Mouse (Mus musculus): ENCODE measurements at regions not wholly inside any gene's neighbourhood (a gene's known extent, or its start where the extent isn't known, plus 50 kb on each side); places are given as distances from the start of the nearest gene placed in this dataset.

GRCm38 (mm10) chr6:117356101-117356500 is 187.8 kb downstream of the Cxcl12 start:
- Histone ChIP-seq H3K27ac (no peak overlapping the region), H3K9me3 (replicated peaks) (no peaks in the 10 kb centered on the region), H3K4me3 (no peak overlapping the region), H3K27me3 (replicated peaks) (no peaks in the 10 kb centered on the region), H3K4me1 (no peaks in the 10 kb centered on the region), H3K4me2 (no peak overlapping the region), H3K36me3 (no peaks in the 10 kb centered on the region), H3K9ac (no peak overlapping the region)
- no peak for ATAC-seq
- WGBS (ENCODE audit: insufficient replicate concordance), result 74% methylated on average over 1 of the region's 1 CpGs

- no peak for ATAC-seq
- H3K4me2 ChIP-seq, result no peak overlapping the region
- H3K9me3 ChIP-seq (replicated peaks), result no peaks in the 10 kb centered on the region
- H3K4me3 ChIP-seq, result no peak overlapping the region
- WGBS (ENCODE audit: insufficient replicate concordance), result 81% methylated on average over 2 of the region's 2 CpGs
- H3K4me1 ChIP-seq, result no peaks in the 10 kb centered on the region
- H3K9ac ChIP-seq, result no peak overlapping the region
- no peaks in the 10 kb centered on the region for H3K36me3 ChIP-seq
- H3K27me3 ChIP-seq (replicated peaks), result no peaks in the 10 kb centered on the region
- H3K27ac ChIP-seq, result no peak overlapping the region
These were observed 191.1 kb downstream of the Cxcl12 start for GRCm38 (mm10) chr6:117359401-117359800.

GRCm38 (mm10) chr6:117366563-117366962 is 198.2 kb downstream of the Cxcl12 start:
- H3K9me3 ChIP-seq (replicated peaks), result no peaks in the 10 kb centered on the region
- H3K4me3 ChIP-seq, result no peak overlapping the region
- H3K4me2 ChIP-seq, result no peak overlapping the region
- H3K27ac ChIP-seq, result no peak overlapping the region
- H3K36me3 ChIP-seq, result no peaks in the 10 kb centered on the region
- no peak overlapping the region for H3K9ac ChIP-seq
- WGBS (ENCODE audit: insufficient replicate concordance), result 65% methylated on average over 6 of the region's 6 CpGs
- H3K27me3 ChIP-seq (replicated peaks), result no peaks in the 10 kb centered on the region
- no peaks in the 10 kb centered on the region for H3K4me1 ChIP-seq
- no peak for ATAC-seq

GRCm38 (mm10) chr6:117375989-117376388 is 207.7 kb downstream of the Cxcl12 start:
- H3K4me1 ChIP-seq, result no peaks in the 10 kb centered on the region
- no peaks in the 10 kb centered on the region for H3K36me3 ChIP-seq
- peaks cover 7% of the 10 kb centered on the region; the same call in 1 of the 2 replicates for H3K9me3 ChIP-seq (replicated peaks)
- H3K4me2 ChIP-seq, result no peak overlapping the region
- H3K9ac ChIP-seq, result no peak overlapping the region
- WGBS (ENCODE audit: insufficient replicate concordance), result 74% methylated on average over 5 of the region's 5 CpGs
- H3K27ac ChIP-seq, result no peak overlapping the region
- H3K4me3 ChIP-seq, result no peak overlapping the region
- H3K27me3 ChIP-seq (replicated peaks), result no peaks in the 10 kb centered on the region
- no peak for ATAC-seq

- Histone ChIP-seq H3K27ac (no peak overlapping the region), H3K9me3 (replicated peaks) (peaks cover 7% of the 10 kb centered on the region; the same call in 1 of the 2 replicates)
- 68% methylated on average over 4 of the region's 4 CpGs for WGBS (ENCODE audit: insufficient replicate concordance)
These were observed 211.6 kb downstream of the Cxcl12 start for GRCm38 (mm10) chr6:117379904-117380303.

GRCm38 (mm10) chr6:117390233-117390848 is 222.0 kb downstream of the Cxcl12 start:
- WGBS (ENCODE audit: insufficient replicate concordance), result 69% methylated on average over 7 of the region's 7 CpGs
- no peak overlapping the region for H3K27ac ChIP-seq

More at GRCm38 (mm10) chr6:117379904-117380303, 211.6 kb downstream of the Cxcl12 start:
- Histone ChIP-seq H3K4me1 (no peaks in the 10 kb centered on the region), H3K27me3 (replicated peaks) (no peaks in the 10 kb centered on the region), H3K9ac (no peak overlapping the region), H3K36me3 (no peaks in the 10 kb centered on the region), H3K4me3 (no peak overlapping the region), H3K4me2 (no peak overlapping the region)
- ATAC-seq, result no peak

GRCm38 (mm10) chr6:117393480-117393879 is 225.1 kb downstream of the Cxcl12 start:
- Histone ChIP-seq H3K36me3 (no peaks in the 10 kb centered on the region), H3K27me3 (replicated peaks) (no peaks in the 10 kb centered on the region), H3K9ac (no peak overlapping the region), H3K9me3 (replicated peaks) (no peaks in the 10 kb centered on the region), H3K27ac (no peak overlapping the region), H3K4me3 (no peak overlapping the region), H3K4me2 (no peak overlapping the region), H3K4me1 (no peaks in the 10 kb centered on the region)
- ATAC-seq, result no peak

More at GRCm38 (mm10) chr6:117390233-117390848, 222.0 kb downstream of the Cxcl12 start:
- H3K9me3 ChIP-seq (replicated peaks), result no peaks in the 10 kb centered on the region
- no peaks in the 10 kb centered on the region for H3K27me3 ChIP-seq (replicated peaks)
- no peak overlapping the region for H3K4me2 ChIP-seq
- H3K4me3 ChIP-seq, result no peak overlapping the region
- H3K9ac ChIP-seq, result no peak overlapping the region
- no peaks in the 10 kb centered on the region for H3K4me1 ChIP-seq
- no peaks in the 10 kb centered on the region for H3K36me3 ChIP-seq
- ATAC-seq, result no peak

GRCm38 (mm10) chr6:117405589-117406311 is 237.4 kb downstream of the Cxcl12 start:
- Histone ChIP-seq H3K9me3 (replicated peaks) (0 out of 2 replicates have a peak, but pooled peaks cover 5% of the 10 kb centered on the region), H3K27me3 (replicated peaks) (no peaks in the 10 kb centered on the region), H3K4me1 (no peaks in the 10 kb centered on the region), H3K36me3 (no peaks in the 10 kb centered on the region), H3K4me2 (no peak overlapping the region), H3K9ac (no peak overlapping the region), H3K27ac (no peak overlapping the region), H3K4me3 (no peak overlapping the region)
- no peak for ATAC-seq
- WGBS (ENCODE audit: insufficient replicate concordance), result 62% methylated on average over 11 of the region's 11 CpGs

- Histone ChIP-seq H3K9me3 (replicated peaks) (0 out of 2 replicates have a peak, but pooled peaks cover 5% of the 10 kb centered on the region), H3K36me3 (no peaks in the 10 kb centered on the region), H3K4me1 (no peaks in the 10 kb centered on the region), H3K27me3 (replicated peaks) (no peaks in the 10 kb centered on the region), H3K27ac (no peak overlapping the region), H3K4me3 (no peak overlapping the region), H3K4me2 (no peak overlapping the region), H3K9ac (no peak overlapping the region)
- WGBS (ENCODE audit: insufficient replicate concordance), result 63% methylated on average over 4 of the region's 4 CpGs
- ATAC-seq, result no peak
These were observed 237.9 kb downstream of the Cxcl12 start for GRCm38 (mm10) chr6:117406312-117406595.

GRCm38 (mm10) chr6:117406757-117407156 is 238.4 kb downstream of the Cxcl12 start:
- H3K9ac ChIP-seq, result no peak overlapping the region
- H3K4me2 ChIP-seq, result no peak overlapping the region
- 0 out of 2 replicates have a peak, but pooled peaks cover 5% of the 10 kb centered on the region for H3K9me3 ChIP-seq (replicated peaks)
- H3K27me3 ChIP-seq (replicated peaks), result no peaks in the 10 kb centered on the region
- 54% methylated on average over 9 of the region's 9 CpGs for WGBS (ENCODE audit: insufficient replicate concordance)
- ATAC-seq, result no peak
- H3K4me1 ChIP-seq, result no peaks in the 10 kb centered on the region
- H3K36me3 ChIP-seq, result no peaks in the 10 kb centered on the region
- no peak overlapping the region for H3K4me3 ChIP-seq
- no peak overlapping the region for H3K27ac ChIP-seq

GRCm38 (mm10) chr6:117407206-117407858 is 239.0 kb downstream of the Cxcl12 start:
- H3K4me2 ChIP-seq, result no peak overlapping the region
- ATAC-seq, result no peak
- WGBS (ENCODE audit: insufficient replicate concordance), result 69% methylated on average over 15 of the region's 15 CpGs

GRCm38 (mm10) chr6:117407953-117408352 is 239.6 kb downstream of the Cxcl12 start:
- Histone ChIP-seq H3K36me3 (no peaks in the 10 kb centered on the region), H3K9ac (no peak overlapping the region), H3K27ac (no peak overlapping the region), H3K4me3 (no peak overlapping the region), H3K27me3 (replicated peaks) (no peaks in the 10 kb centered on the region), H3K4me1 (no peaks in the 10 kb centered on the region), H3K9me3 (replicated peaks) (0 out of 2 replicates have a peak, but pooled peaks cover 5% of the 10 kb centered on the region), H3K4me2 (no peak overlapping the region)
- 74% methylated on average over 5 of the region's 5 CpGs for WGBS (ENCODE audit: insufficient replicate concordance)
- no peak for ATAC-seq

More at GRCm38 (mm10) chr6:117407206-117407858, 239.0 kb downstream of the Cxcl12 start:
- H3K4me1 ChIP-seq, result no peaks in the 10 kb centered on the region
- no peak overlapping the region for H3K9ac ChIP-seq
- H3K27ac ChIP-seq, result no peak overlapping the region
- no peaks in the 10 kb centered on the region for H3K36me3 ChIP-seq
- no peak overlapping the region for H3K4me3 ChIP-seq
- H3K27me3 ChIP-seq (replicated peaks), result no peaks in the 10 kb centered on the region
- H3K9me3 ChIP-seq (replicated peaks), result 0 out of 2 replicates have a peak, but pooled peaks cover 5% of the 10 kb centered on the region
